Mouse (Mus musculus) neural tube, embryonic 12.5 days (tissue): ENCODE results near the gene Hmces. TPM values are rescaled to one million over a fixed set of nuclear protein-coding genes. Genes with fewer than 3 reads are reported as not detected.
A peak's percentile ranks its signal among the peaks of the same experiment; 100 is the strongest.

Source experiments
- ATAC-seq: fragments of 200-750 bp; cut with Nextera tagmentation; 2 replicates; pipeline ENCODE4 v1.8.0; 2017; ENCODE audit warnings: low read depth, mild to moderate bottlenecking, moderate TSS enrichment, moderate library complexity; ENCODE audit not compliant: low FRiP score
- H3K27ac ChIP-seq: fragments of 300-500 bp; sonication (generic); 2 replicates; pipeline ENCODE4 v1.5.1; 2016
- H3K27me3 ChIP-seq: fragments of 300-500 bp; sonication (generic); replicated peaks from 2 replicates; pipeline ENCODE4 v1.6.1; 2016; ENCODE audit warnings: mild to moderate bottlenecking
- H3K36me3 ChIP-seq: fragments of 300-500 bp; sonication (generic); 2 replicates; pipeline ENCODE4 v1.6.1; 2016; ENCODE audit warnings: mild to moderate bottlenecking
- H3K4me1 ChIP-seq: fragments of 300-500 bp; sonication (generic); 2 replicates; pipeline ENCODE4 v1.6.1; 2016
- H3K4me2 ChIP-seq: fragments of 300-500 bp; sonication (generic); replicated peaks from 2 replicates; pipeline ENCODE4 v1.6.1; 2016; ENCODE audit warnings: mild to moderate bottlenecking
- H3K4me3 ChIP-seq: fragments of 300-500 bp; sonication (generic); 2 replicates; pipeline ENCODE4 v1.5.1; 2016
- H3K9ac ChIP-seq: fragments of 300-500 bp; sonication (generic); 2 replicates; pipeline ENCODE4 v1.6.1; 2016; ENCODE audit warnings: mild to moderate bottlenecking
- H3K9me3 ChIP-seq: fragments of 300-500 bp; sonication (generic); 2 replicates; pipeline ENCODE4 v1.6.1; 2016; ENCODE audit warnings: mild to moderate bottlenecking
- WGBS: fragments of 180-500 bp; shearing (Covaris S2); methylation state at CpG from one replicate; pipeline ENCODE4 v1.1.7; 2016; 5-methylcytosine and 5-hydroxymethylcytosine counted together
- polyA plus RNA-seq: library from polyadenylated mRNA; unstranded; fragments of >200 nt; fragmentation: Nextera tagmentation; extraction: Ambion mirVana; gene quantifications from 2 replicates; pipeline ENCODE4 v1.2.1, GENCODE M21; 2016

Gene Hmces
- polyA plus RNA-seq, 1 experiment from 2014 or later = 41.1 TPM

DNA sequence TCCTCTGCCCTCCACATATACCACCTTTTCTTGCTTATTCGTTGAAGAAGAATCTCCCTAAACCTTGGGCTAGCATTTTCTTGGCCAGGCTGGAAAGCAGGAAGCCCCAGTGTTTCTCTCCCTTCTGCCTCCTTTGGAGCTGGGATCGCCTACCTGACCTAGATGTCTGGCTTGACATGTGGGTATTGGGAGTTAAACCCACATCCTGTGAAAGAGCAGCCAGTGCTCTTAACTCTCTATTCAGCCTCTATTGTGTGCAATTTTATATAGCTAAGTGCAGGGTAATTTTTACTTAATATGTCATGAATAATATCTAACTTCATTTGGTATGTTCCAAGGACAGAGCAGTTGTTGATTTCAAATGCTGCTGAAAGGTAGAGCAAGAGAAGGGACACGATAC lies 34.1 kb upstream of the Hmces start:
- Histone ChIP-seq H3K27me3 (no peaks in the 10 kb centered on the region), H3K9me3 (no peaks in the 10 kb centered on the region), H3K27ac (no peak overlapping the region), H3K4me2 (no peak overlapping the region), H3K36me3 (no peaks in the 10 kb centered on the region), H3K4me3 (no peak overlapping the region), H3K4me1 (no peaks in the 10 kb centered on the region), H3K9ac (no peak overlapping the region)
- no peak for ATAC-seq
- WGBS = 74% methylated on average over 3 of the region's 3 CpGs

DNA sequence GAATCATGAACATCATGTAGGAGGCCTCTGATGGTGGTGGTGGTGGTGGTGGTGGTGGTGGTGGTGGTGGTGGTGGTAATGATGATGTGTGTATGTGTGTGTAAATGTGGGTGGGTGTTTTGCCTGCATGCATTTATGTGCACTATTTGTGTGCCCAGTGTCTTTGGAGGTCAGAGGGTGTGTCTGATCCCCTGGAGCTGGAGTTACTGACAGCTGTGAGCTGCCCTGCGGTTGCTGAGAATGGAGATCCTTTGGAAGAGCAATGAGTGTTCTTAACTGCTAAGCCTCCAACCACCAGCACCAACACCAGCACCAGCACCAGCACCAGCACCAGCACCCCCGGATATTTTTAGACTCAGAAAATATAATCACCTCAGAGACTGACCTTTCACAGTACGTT lies 31.5 kb upstream of the Hmces start:
- Histone ChIP-seq H3K9ac (no peak overlapping the region), H3K27ac (no peak overlapping the region), H3K4me2 (no peak overlapping the region), H3K4me1 (no peaks in the 10 kb centered on the region), H3K36me3 (no peaks in the 10 kb centered on the region), H3K4me3 (no peak overlapping the region), H3K27me3 (no peaks in the 10 kb centered on the region), H3K9me3 (no peaks in the 10 kb centered on the region)
- WGBS = 85% methylated on average over 3 of the region's 3 CpGs
- no peak for ATAC-seq

DNA sequence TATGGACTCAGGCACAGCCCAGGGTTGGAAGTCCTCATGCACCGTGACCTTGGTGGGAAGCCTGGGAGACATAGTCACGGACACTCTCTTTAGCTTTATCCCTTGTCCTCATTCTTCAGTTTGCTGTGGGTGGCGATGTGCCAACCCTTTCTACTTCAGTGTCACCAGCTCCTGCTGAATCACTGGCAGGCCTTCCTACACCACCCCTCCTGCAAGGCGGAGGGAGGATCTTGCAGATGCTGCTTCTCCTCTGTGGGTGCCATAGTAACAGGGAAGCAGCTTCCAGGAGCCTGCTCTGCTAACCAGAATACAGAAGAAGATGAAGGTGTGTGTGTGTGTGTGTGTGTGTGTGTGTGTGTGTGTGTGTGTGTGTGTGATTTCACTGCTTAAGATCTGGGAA lies 30.9 kb upstream of the Hmces start:
- Histone ChIP-seq H3K27me3 (no peaks in the 10 kb centered on the region), H3K9ac (no peak overlapping the region), H3K9me3 (no peaks in the 10 kb centered on the region), H3K36me3 (no peaks in the 10 kb centered on the region), H3K27ac (no peak overlapping the region), H3K4me2 (no peak overlapping the region), H3K4me3 (no peak overlapping the region), H3K4me1 (no peaks in the 10 kb centered on the region)
- 65% methylated on average over 4 of the region's 4 CpGs for WGBS
- no peak for ATAC-seq

DNA sequence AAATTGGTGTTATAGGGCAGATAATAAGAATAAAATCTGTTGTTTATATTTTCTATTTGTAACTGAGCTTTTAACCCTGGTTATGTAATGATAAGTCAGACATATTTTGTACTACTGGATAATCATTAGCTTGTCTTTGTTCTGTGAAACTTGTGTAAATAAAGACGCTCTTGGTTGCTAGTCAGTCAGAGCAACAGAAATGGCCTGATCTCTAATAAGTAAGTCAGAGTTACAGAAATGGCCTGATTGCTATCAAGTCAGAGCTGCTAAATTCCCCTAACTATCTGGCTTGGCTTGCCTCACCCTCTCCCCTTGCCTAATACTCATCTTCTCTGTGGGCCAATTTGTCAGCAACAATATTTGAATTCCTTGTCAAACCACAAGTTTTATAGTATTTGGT lies 27.0 kb upstream of the Hmces start:
- Histone ChIP-seq H3K36me3 (peaks cover 23% of the 10 kb centered on the region), H3K9ac (no peak overlapping the region), H3K4me2 (no peak overlapping the region), H3K4me3 (no peak overlapping the region), H3K27ac (no peak overlapping the region), H3K9me3 (no peaks in the 10 kb centered on the region), H3K27me3 (no peaks in the 10 kb centered on the region), H3K4me1 (peaks cover 10% of the 10 kb centered on the region)
- WGBS = 98% methylated on average over 1 of the region's 1 CpGs
- no peak for ATAC-seq

DNA sequence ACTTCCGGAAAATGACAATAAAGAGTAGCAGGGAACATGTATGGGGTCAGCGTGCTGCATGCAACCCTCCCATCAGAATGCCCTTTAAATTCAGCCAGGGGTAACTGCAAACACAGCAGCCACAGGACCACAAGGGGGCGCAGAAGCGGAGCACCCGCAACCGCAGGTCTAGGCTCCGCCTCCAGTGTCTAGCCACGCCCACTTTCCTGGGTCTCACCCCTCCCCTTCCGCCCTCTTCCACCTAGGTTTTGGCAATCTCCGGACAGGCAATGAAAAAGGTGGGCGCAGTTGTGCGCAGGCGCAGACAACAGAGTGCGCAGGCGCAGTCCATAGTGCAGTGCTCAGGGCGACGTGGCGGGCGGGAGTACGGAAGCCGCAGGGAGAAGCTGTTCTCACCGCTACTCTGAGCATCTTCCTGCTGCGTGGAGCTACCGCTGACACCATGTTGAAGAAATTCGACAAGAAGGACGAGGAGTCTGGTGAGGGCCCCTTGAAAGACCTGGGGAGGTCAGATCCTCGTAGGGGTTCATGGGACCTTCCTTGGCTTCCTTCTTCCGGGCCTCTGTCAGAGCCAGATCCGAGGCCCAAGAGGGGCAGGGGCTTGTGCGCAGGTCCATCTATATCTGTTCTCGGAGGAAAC lies 26.0 kb upstream of the Hmces start, which contains the start of gene Copg1:
TSS of gene Copg1 (plus strand) at position 221 of the 640 bp plus-strand sequence.
- peak within 1 kb of the TSS; percentile 86 for H3K9ac ChIP-seq
- ATAC-seq = peak; percentile 95
- peaks cover 33% of the 10 kb centered on the region for H3K36me3 ChIP-seq
- H3K9me3 ChIP-seq = no peaks in the 10 kb centered on the region
- H3K4me3 ChIP-seq = peak within 1 kb of the TSS; percentile 54
- WGBS = under 1% methylated on average over 31 of the region's 31 CpGs
- H3K27me3 ChIP-seq = no peaks in the 10 kb centered on the region
- peak within 1 kb of the TSS; percentile 70 for H3K4me2 ChIP-seq
- no peak within 1 kb of the TSS; the same call in 1 of the 2 replicates for H3K27ac ChIP-seq
- H3K4me1 ChIP-seq = peaks cover 10% of the 10 kb centered on the region

DNA sequence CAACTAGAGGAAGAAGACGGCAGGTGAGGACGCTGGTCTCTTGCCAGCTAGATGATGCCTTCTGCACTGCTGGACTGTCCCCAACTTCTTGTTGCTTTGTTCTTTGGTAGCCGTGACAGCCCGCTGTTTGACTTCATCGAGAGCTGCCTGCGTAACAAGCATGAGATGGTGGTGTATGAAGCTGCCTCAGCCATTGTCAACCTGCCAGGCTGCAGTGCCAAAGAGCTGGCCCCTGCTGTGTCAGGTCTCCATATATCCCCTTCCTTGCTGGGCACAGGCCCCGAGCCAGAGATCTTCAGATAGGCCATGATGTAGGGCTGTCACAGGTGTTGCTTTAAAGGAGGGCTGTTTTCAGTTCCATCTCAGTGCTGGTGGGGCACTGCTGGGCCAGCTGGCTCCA lies 19.8 kb upstream of the Hmces start:
- Histone ChIP-seq H3K4me2 (no peak overlapping the region), H3K9ac (no peak overlapping the region), H3K27me3 (no peaks in the 10 kb centered on the region), H3K4me1 (peaks cover 2% of the 10 kb centered on the region; the same call in 1 of the 2 replicates), H3K36me3 (peaks cover 93% of the 10 kb centered on the region), H3K4me3 (no peak overlapping the region), H3K9me3 (no peaks in the 10 kb centered on the region), H3K27ac (no peak overlapping the region)
- no peak for ATAC-seq
- 88% methylated on average over 7 of the region's 7 CpGs for WGBS

DNA sequence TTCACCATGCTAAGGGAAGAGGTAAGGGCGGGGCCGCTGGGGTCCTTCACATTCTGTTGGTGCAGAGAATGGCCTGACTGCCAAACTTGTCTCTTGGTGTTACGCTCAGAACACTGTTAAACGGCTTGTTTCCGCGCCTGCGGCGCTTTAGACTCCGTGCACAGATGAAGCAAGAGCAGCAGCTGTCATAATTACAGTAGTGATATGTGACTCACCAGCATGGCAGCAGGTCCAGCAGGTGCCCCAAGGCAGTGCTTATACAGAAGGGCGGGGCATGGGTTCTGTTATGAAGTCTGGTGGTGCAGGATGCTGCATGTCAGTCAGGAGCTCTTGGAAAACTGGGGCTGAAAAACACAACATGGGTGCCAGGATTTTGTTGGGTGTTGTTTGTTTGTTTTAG lies 15.7 kb upstream of the Hmces start:
- 97% methylated on average over 10 of the region's 10 CpGs for WGBS
- H3K9me3 ChIP-seq = no peaks in the 10 kb centered on the region
- no peak for ATAC-seq
- H3K27ac ChIP-seq = no peak overlapping the region
- no peak overlapping the region for H3K9ac ChIP-seq
- no peak overlapping the region for H3K4me3 ChIP-seq
- H3K4me1 ChIP-seq = no peaks in the 10 kb centered on the region
- peaks cover 96% of the 10 kb centered on the region for H3K36me3 ChIP-seq
- no peak overlapping the region for H3K4me2 ChIP-seq
- H3K27me3 ChIP-seq = no peaks in the 10 kb centered on the region

DNA sequence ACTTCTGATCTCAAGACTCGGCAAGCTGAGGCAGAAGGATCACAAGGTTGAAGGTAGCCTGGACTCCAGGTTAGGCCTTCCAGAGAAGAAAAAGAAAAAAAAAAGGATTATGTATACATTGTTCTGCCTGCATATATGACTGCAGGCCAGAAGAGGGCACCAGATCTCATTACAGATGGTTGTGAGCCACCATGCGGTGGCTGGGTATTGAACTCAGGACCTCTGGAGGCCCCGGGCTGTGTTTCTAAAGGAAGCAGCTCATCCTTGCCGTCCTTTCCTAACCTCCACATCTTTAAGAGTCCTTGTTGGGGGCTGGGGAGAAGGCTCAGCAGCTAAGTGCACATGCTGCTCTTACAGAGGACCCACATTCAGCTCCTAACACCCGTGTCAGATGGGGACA lies 7.1 kb upstream of the Hmces start:
- Histone ChIP-seq H3K27ac (no peak overlapping the region), H3K36me3 (peaks cover 96% of the 10 kb centered on the region), H3K9ac (no peak overlapping the region), H3K4me3 (no peak overlapping the region), H3K4me1 (no peaks in the 10 kb centered on the region), H3K4me2 (no peak overlapping the region), H3K9me3 (no peaks in the 10 kb centered on the region), H3K27me3 (no peaks in the 10 kb centered on the region)
- WGBS = 65% methylated on average over 5 of the region's 5 CpGs
- ATAC-seq = no peak

DNA sequence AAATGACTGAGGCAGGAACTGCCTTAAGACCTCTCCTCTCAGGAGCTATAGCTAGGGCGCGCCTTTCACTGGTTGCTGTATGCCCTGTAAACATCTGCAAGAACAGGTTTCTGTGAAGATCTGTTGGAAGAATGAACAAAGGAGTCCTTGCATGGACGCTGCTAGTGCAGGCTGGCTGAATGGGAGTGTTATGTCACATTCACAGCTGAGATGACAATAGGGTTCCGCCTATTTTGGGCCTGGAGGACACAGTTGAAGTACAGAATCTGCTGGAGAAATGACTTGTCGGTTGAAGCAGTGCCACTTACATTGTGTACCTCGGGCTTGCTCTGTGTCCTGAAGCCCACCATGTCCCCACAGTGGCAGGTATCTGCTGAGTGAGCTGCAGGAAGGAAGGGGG lies 4.6 kb upstream of the Hmces start:
- Histone ChIP-seq H3K4me3 (no peak overlapping the region), H3K27me3 (no peaks in the 10 kb centered on the region), H3K9ac (no peak overlapping the region), H3K27ac (no peak overlapping the region), H3K4me2 (no peak overlapping the region), H3K9me3 (no peaks in the 10 kb centered on the region), H3K36me3 (peaks cover 88% of the 10 kb centered on the region), H3K4me1 (0 out of 2 replicates have a peak, but pooled peaks cover 3% of the 10 kb centered on the region)
- WGBS = 91% methylated on average over 6 of the region's 6 CpGs
- no peak for ATAC-seq

DNA sequence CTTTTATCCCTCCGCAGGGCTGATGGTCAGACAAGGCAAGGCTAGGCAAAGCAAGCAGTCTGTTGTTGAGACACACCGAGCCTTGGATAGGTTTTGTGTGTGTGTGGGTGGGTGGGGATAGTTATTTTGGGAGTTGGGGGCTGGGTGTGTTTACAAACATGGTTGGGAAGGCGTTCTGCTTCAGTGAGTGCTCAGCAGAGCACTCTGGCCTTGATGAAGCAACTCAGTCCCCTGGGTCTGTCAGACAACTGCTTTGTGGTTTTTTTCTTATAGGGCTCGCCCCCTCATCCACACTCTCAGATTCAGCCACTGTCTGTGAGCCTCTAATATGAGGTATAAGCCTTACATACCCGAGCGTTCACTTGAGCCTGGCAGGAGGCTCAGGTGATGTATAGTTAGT lies 2.2 kb upstream of the Hmces start:
- H3K4me2 ChIP-seq = no peak overlapping the region
- H3K36me3 ChIP-seq = peaks cover 71% of the 10 kb centered on the region
- H3K27ac ChIP-seq = no peak overlapping the region
- peaks cover 12% of the 10 kb centered on the region; the same call in 1 of the 2 replicates for H3K4me1 ChIP-seq
- no peak overlapping the region for H3K9ac ChIP-seq
- 91% methylated on average over 6 of the region's 6 CpGs for WGBS
- no peak for ATAC-seq
- H3K9me3 ChIP-seq = no peaks in the 10 kb centered on the region
- H3K27me3 ChIP-seq = no peaks in the 10 kb centered on the region
- H3K4me3 ChIP-seq = no peak overlapping the region

DNA sequence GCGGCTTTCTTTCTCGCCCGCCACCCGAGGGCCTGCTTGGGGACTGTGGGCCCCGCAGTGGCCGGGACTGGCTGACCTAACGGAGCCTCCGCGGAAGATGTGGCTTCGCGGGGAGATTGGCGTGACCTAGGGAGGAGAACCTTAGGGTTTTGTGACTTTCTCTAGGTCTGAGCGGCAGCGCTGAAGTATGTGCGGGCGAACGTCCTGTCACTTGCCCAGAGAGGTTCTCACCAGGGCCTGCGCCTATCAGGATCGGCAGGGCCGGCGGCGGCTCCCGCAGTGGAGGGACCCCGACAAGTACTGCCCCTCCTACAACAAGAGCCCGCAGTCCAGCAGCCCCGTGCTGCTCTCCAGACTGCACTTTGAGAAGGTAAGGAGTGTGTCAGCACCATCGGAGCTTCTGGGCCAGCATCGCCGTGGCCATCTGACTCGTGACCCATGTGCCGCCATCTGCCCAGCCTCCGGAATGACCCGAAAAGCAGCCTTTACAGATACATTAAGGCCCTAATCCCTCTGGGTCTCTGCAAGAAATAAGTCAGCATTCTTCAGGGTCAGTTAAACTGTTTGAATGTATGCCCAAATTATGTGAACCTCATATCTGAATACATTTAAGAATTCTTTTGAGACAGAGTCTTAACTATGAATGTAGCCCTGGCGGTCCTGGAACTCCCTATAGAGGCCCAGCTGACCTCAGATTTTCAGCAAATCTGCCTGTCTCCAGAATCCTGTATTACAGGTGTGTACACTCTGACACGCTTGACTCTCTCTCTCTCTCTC lies 779 bp downstream of the Hmces start:
- peak overlapping the region; percentile 88 for H3K9ac ChIP-seq
- ATAC-seq = peak; percentile 68
- peak overlapping the region; percentile 84 for H3K4me3 ChIP-seq
- peak overlapping the region; percentile 89 for H3K4me2 ChIP-seq
- H3K4me1 ChIP-seq = peaks cover 12% of the 10 kb centered on the region; the same call in 1 of the 2 replicates
- no peaks in the 10 kb centered on the region for H3K9me3 ChIP-seq
- H3K36me3 ChIP-seq = peaks cover 62% of the 10 kb centered on the region
- H3K27me3 ChIP-seq = no peaks in the 10 kb centered on the region
- H3K27ac ChIP-seq = peak overlapping the region; percentile 50; the same call in 1 of the 2 replicates
- 5% methylated on average over 35 of the region's 35 CpGs for WGBS

DNA sequence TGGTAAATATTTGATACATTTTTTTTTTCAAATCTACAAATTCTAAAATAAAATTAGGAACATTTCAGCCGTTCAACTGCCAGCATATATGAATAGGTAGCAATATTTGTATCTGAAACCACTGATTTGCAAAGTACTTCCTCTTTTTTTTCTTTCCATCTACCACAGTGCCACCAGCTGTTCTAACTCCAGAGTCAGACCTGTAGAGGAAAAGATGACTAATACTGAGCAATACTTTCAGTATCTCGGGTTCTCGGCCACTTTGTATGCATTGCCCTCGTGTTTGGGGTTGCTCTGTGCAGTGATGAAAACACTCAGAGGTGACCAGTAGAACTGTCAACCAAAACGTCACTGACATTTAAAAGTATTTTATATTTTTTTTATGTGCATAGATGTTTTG lies 2.2 kb downstream of the Hmces start:
- no peak for ATAC-seq
- no peaks in the 10 kb centered on the region for H3K27me3 ChIP-seq
- peaks cover 12% of the 10 kb centered on the region; the same call in 1 of the 2 replicates for H3K4me1 ChIP-seq
- no peak overlapping the region for H3K4me3 ChIP-seq
- H3K4me2 ChIP-seq = no peak overlapping the region
- peaks cover 53% of the 10 kb centered on the region for H3K36me3 ChIP-seq
- no peak overlapping the region for H3K9ac ChIP-seq
- no peaks in the 10 kb centered on the region for H3K9me3 ChIP-seq
- no peak overlapping the region for H3K27ac ChIP-seq
- 92% methylated on average over 5 of the region's 5 CpGs for WGBS
